Mouse (Mus musculus): ENCODE results near the gene Parp9. TPM values are rescaled to one million over a fixed set of nuclear protein-coding genes. Genes with fewer than 3 reads are reported as not detected.
"Not testable (repeated sequence)": the region's sequence is repeated elsewhere in the genome, so short reads cannot be mapped to it uniquely, and the experiment has no call there.

Gene Parp9
- polyA plus RNA-seq, 1 experiment from 2014 or later: 9.7 TPM

DNA sequence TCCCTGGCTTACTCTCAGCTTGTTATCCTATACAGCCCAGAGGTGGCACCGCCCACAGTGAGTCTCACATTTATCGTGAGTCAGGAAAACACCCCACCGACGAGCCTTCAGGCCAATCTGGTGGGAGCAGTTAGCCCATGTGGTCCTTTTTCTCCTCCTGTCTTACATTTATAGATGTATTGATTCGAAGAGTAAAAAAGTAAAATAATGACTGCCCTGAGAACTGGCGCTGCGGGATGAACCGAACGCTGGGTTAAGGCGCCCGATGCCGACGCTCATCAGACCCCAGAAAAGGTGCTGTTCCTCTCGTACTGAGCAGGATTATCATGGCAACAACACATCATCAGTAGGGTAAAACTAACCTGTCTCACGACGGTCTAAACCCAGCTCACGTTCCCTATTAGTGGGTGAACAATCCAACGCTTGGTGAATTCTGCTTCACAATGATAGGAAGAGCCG, 43.1 kb downstream of the Parp9 start:
- H3K27ac ChIP-seq: no peak overlapping the region
- no peaks in the 10 kb centered on the region for H3K36me3 ChIP-seq
- no peaks in the 10 kb centered on the region for H3K27me3 ChIP-seq (replicated peaks)
- no peak overlapping the region for H3K4me3 ChIP-seq (replicated peaks)
- H3K4me1 ChIP-seq: no peaks in the 10 kb centered on the region
- no peak overlapping the region for H3K9ac ChIP-seq
- peak; percentile 93 for ATAC-seq (ENCODE audit: insufficient read depth, low FRiP score, low read depth)
- no peaks in the 10 kb centered on the region for H3K9me3 ChIP-seq
- H3K4me2 ChIP-seq: no peak overlapping the region
- WGBS: 45% methylated on average over 19 of the region's 19 CpGs

GRCm38 (mm10) chr16:35982506-35982901, 44.2 kb downstream of the Parp9 start:
- H3K4me1 ChIP-seq: no peaks in the 10 kb centered on the region
- no peaks in the 10 kb centered on the region for H3K36me3 ChIP-seq
- peak overlapping the region; percentile 22; the same call in 1 of the 2 replicates for H3K9ac ChIP-seq
- H3K9me3 ChIP-seq: no peaks in the 10 kb centered on the region
- no peaks in the 10 kb centered on the region for H3K27me3 ChIP-seq (replicated peaks)
- WGBS: 4% methylated on average over 15 of the region's 15 CpGs
- H3K27ac ChIP-seq: peak overlapping the region; percentile 99; the same call in 1 of the 2 replicates
- peak overlapping the region; percentile 78 for H3K4me2 ChIP-seq
- no peak for ATAC-seq (ENCODE audit: insufficient read depth, low FRiP score, low read depth)
- peak overlapping the region; percentile 84 for H3K4me3 ChIP-seq (replicated peaks)

GRCm38 (mm10) chr16:35982902-35983516, 44.7 kb downstream of the Parp9 start:
- Histone ChIP-seq H3K4me1 (no peaks in the 10 kb centered on the region), H3K27ac (peak overlapping the region; percentile 99), H3K4me2 (peak overlapping the region; percentile 78), H3K36me3 (no peaks in the 10 kb centered on the region), H3K9ac (peak overlapping the region; percentile 86), H3K27me3 (replicated peaks) (no peaks in the 10 kb centered on the region), H3K4me3 (replicated peaks) (peak overlapping the region; percentile 84), H3K9me3 (no peaks in the 10 kb centered on the region)
- ATAC-seq (ENCODE audit: insufficient read depth, low FRiP score, low read depth): peak; percentile 94
- under 1% methylated on average over 44 of the region's 54 CpGs for WGBS

DNA sequence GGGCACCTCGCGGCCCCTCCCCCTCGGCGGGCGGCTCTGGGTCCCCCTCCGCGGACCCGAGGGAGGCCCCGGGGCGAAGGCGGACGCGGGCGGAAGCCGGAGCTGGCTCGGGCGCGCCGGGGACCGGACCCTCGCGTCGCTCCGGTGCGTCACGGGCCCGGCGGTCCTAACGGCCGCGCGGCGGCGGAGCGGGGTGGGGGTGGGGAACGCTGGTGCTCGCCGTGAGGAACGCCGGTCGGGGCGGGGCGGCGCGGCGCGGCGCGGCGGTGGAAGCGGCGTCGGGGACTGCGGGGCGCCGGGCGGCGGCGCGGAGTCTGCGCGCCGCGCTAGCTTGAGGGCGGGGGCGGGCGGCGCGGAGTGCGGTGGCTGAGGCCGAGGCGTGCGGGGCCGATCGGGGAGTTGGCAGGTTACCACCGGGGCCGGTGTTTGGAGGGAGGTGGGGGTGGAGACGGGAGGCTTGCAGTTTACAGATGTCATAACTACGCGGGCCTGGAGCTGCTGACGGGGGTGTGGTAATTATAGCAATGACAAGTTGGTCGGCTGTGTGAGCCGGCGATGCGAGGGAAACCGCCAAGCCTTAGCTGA, 45.3 kb downstream of the Parp9 start:
- H3K4me1 ChIP-seq: no peaks in the 10 kb centered on the region
- under 1% methylated on average over 85 of the region's 86 CpGs for WGBS
- peak overlapping the region; percentile 99 for H3K27ac ChIP-seq
- ATAC-seq (ENCODE audit: insufficient read depth, low FRiP score, low read depth): peak; percentile 45
- H3K27me3 ChIP-seq (replicated peaks): no peaks in the 10 kb centered on the region
- H3K4me3 ChIP-seq (replicated peaks): peak overlapping the region; percentile 84
- peak overlapping the region; percentile 78 for H3K4me2 ChIP-seq
- H3K36me3 ChIP-seq: no peaks in the 10 kb centered on the region
- peak overlapping the region; percentile 86 for H3K9ac ChIP-seq
- no peaks in the 10 kb centered on the region for H3K9me3 ChIP-seq

- H3K9ac ChIP-seq: no peak overlapping the region
These were observed 46.2 kb downstream of the Parp9 start for GRCm38 (mm10) chr16:35984471-35984870.

GRCm38 (mm10) chr16:35987930-35988329, 49.7 kb downstream of the Parp9 start:
- no peak overlapping the region for H3K9ac ChIP-seq
- no peak overlapping the region for H3K27ac ChIP-seq
- H3K4me1 ChIP-seq: no peaks in the 10 kb centered on the region
- no peak for ATAC-seq (ENCODE audit: insufficient read depth, low FRiP score, low read depth)
- no peak overlapping the region for H3K4me2 ChIP-seq
- no peaks in the 10 kb centered on the region for H3K36me3 ChIP-seq
- no peaks in the 10 kb centered on the region for H3K9me3 ChIP-seq
- H3K27me3 ChIP-seq (replicated peaks): no peaks in the 10 kb centered on the region
- 45% methylated on average over 1 of the region's 1 CpGs for WGBS
- no peak overlapping the region for H3K4me3 ChIP-seq (replicated peaks)

More at GRCm38 (mm10) chr16:35984471-35984870, 46.2 kb downstream of the Parp9 start:
- peak overlapping the region; percentile 84 for H3K4me3 ChIP-seq (replicated peaks)
- H3K9me3 ChIP-seq: no peaks in the 10 kb centered on the region
- no peak overlapping the region for H3K27ac ChIP-seq
- ATAC-seq (ENCODE audit: insufficient read depth, low FRiP score, low read depth): no peak
- H3K36me3 ChIP-seq: no peaks in the 10 kb centered on the region
- 54% methylated on average over 3 of the region's 3 CpGs for WGBS
- peak overlapping the region; percentile 78 for H3K4me2 ChIP-seq
- no peaks in the 10 kb centered on the region for H3K27me3 ChIP-seq (replicated peaks)
- H3K4me1 ChIP-seq: no peaks in the 10 kb centered on the region

GRCm38 (mm10) chr16:35992391-35992790, 54.1 kb downstream of the Parp9 start:
- H3K27ac ChIP-seq: no peak overlapping the region
- H3K4me1 ChIP-seq: no peaks in the 10 kb centered on the region
- H3K9me3 ChIP-seq: no peaks in the 10 kb centered on the region
- WGBS: 67% methylated on average over 1 of the region's 1 CpGs
- H3K4me2 ChIP-seq: no peak overlapping the region
- no peaks in the 10 kb centered on the region for H3K36me3 ChIP-seq
- H3K27me3 ChIP-seq (replicated peaks): no peaks in the 10 kb centered on the region
- H3K4me3 ChIP-seq (replicated peaks): no peak overlapping the region
- no peak overlapping the region for H3K9ac ChIP-seq
- no peak for ATAC-seq (ENCODE audit: insufficient read depth, low FRiP score, low read depth)

GRCm38 (mm10) chr16:35993316-35993715, 55.0 kb downstream of the Parp9 start:
- Histone ChIP-seq H3K9ac (no peak overlapping the region), H3K27ac (no peak overlapping the region), H3K36me3 (no peaks in the 10 kb centered on the region), H3K9me3 (no peaks in the 10 kb centered on the region), H3K4me1 (no peaks in the 10 kb centered on the region), H3K4me3 (replicated peaks) (no peak overlapping the region), H3K27me3 (replicated peaks) (no peaks in the 10 kb centered on the region), H3K4me2 (no peak overlapping the region)
- WGBS: 80% methylated on average over 3 of the region's 3 CpGs
- no peak for ATAC-seq (ENCODE audit: insufficient read depth, low FRiP score, low read depth)

DNA sequence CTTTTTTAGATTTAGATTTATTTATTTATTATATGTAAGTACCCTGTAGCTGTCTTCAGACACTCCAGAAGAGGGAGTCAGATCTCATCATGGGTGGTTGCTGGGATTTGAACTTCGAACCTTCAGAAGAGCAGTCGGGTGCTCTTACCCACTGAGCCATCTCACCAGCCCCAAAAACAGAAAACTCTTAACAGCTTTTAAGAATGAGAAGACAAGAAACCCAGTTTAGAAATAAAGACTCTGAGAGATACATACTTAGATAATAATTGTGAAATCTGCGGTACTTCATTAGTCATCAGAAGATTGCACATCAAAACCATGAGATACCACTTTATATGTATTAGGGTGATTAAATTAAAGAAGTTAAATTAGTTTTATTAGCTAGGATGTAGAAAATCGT, 60.6 kb downstream of the Parp9 start:
- not testable (repeated sequence) for H3K4me1 ChIP-seq; H3K4me2 ChIP-seq; H3K27ac ChIP-seq; H3K9ac ChIP-seq; ATAC-seq (ENCODE audit: insufficient read depth, low FRiP score, low read depth); H3K4me3 ChIP-seq (replicated peaks); H3K36me3 ChIP-seq; H3K9me3 ChIP-seq; H3K27me3 ChIP-seq (replicated peaks)
- 92% methylated on average over 4 of the region's 4 CpGs for WGBS

DNA sequence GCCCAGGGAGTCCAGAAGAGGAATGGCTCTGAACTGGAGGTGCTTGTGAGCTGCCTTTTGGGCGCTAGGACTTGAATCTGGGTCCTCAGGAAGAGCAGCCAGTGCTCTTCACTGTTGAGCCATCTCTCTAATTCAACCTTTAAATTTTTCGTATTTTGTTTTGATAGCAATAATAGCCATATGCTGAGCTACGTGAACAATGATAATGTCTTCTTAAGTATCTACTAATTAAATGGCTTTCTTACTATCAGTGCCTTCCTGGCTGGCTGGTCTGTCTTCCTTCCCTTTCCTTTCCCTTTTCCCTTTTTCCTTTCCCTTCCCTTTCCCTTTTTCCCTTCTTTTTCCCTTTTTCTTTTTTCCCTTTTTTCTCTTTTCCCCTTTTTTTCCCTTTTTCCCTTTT, 70.1 kb downstream of the Parp9 start:
- Histone ChIP-seq H3K27ac (no peak overlapping the region), H3K27me3 (replicated peaks) (no peaks in the 10 kb centered on the region), H3K9ac (no peak overlapping the region), H3K36me3 (peaks cover 11% of the 10 kb centered on the region; the same call in 1 of the 2 replicates), H3K4me1 (no peaks in the 10 kb centered on the region), H3K4me2 (no peak overlapping the region), H3K9me3 (no peaks in the 10 kb centered on the region), H3K4me3 (replicated peaks) (no peak overlapping the region)
- WGBS: 88% methylated on average over 3 of the region's 3 CpGs
- no peak for ATAC-seq (ENCODE audit: insufficient read depth, low FRiP score, low read depth)

GRCm38 (mm10) chr16:36016335-36016734, 78.1 kb downstream of the Parp9 start:
- 97% methylated on average over 1 of the region's 1 CpGs for WGBS
- Histone ChIP-seq H3K4me1 (no peaks in the 10 kb centered on the region), H3K4me3 (replicated peaks) (no peak overlapping the region), H3K9me3 (no peaks in the 10 kb centered on the region), H3K9ac (no peak overlapping the region), H3K4me2 (no peak overlapping the region), H3K27ac (no peak overlapping the region), H3K27me3 (replicated peaks) (no peaks in the 10 kb centered on the region), H3K36me3 (peaks cover 11% of the 10 kb centered on the region; the same call in 1 of the 2 replicates)
- no peak for ATAC-seq (ENCODE audit: insufficient read depth, low FRiP score, low read depth)
